Mouse (Mus musculus): ENCODE data around the gene Cd44. TPM values are rescaled to one million over a fixed set of nuclear protein-coding genes. Genes with fewer than 3 reads are reported as not detected.

Cd44 gene
- 29.9 TPM for polyA plus RNA-seq (2014; fragmentation: Illumina TruSeq; extraction: RNeasy Lipid Tissue Mini Kit (QIAGEN cat#74804); ENCODE audit: low replicate concordance)

GRCm38 (mm10) chr2:102900875-102901827 is at the start of gene Cd44:
Gene Cd44 (minus strand): TSS chr2:102901665.

Other genes with a start within 250 kb of the Cd44 start
- gene Slc1a2, start 243.0 kb downstream of the Cd44 start, polyA plus RNA-seq (2014; fragmentation: Illumina TruSeq; extraction: RNeasy Lipid Tissue Mini Kit (QIAGEN cat#74804); ENCODE audit: low replicate concordance), result 0.71 TPM
- gene Pdhx, start 171.8 kb upstream of the Cd44 start, polyA plus RNA-seq (2014; fragmentation: Illumina TruSeq; extraction: RNeasy Lipid Tissue Mini Kit (QIAGEN cat#74804); ENCODE audit: low replicate concordance), result 25.1 TPM
- gene Apip, start 172.0 kb upstream of the Cd44 start, polyA plus RNA-seq (2014; fragmentation: Illumina TruSeq; extraction: RNeasy Lipid Tissue Mini Kit (QIAGEN cat#74804); ENCODE audit: low replicate concordance), result 16.8 TPM

Measured in small intestine, adult 10 weeks (tissue).